Mouse (Mus musculus) urinary bladder, postnatal 36 days (tissue): ENCODE data around the gene Metap2.

Source experiments
- DNase-seq, 2 experiments: peaks; one replicate each; pipeline ENCODE4 v3.0.0; 2022; ENCODE audit warnings: low spot score in 2 of 2, mixed read lengths in 1 of 2

The Metap2 gene

GRCm38 (mm10) chr10:93911326-93911725 lies 14.4 kb upstream of the Metap2 start:
- DNase-seq = no peak

DNA sequence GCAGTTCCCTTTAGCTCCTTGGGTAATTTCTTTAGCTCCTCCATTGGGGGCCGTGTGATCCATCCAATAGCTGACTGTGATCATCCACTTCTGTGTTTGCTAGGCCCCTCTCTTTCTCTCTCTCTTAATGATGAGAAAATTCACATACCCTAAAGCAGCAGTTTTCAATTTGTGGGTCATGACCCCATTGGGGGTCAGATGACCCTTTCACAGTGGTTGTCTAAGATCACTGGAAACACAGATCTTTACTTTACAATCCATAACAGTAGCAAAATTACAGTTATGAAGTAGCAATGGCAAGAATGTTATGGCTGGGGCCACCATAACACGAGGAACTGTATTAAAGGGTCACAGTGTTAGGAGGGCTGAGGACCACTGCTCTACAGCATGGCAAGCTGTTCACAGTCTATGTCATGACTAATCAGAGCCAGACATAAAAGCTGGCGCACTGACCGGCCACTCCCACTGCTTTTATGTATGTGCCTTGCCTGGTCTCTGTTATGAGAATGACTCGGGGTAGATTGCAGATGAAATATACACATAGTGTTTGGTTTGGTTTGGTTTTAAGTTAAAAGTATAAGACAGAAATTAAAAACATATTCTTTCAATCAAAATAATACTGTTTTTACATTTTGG lies 13.0 kb upstream of the Metap2 start:
- DNase-seq = no peak

DNA sequence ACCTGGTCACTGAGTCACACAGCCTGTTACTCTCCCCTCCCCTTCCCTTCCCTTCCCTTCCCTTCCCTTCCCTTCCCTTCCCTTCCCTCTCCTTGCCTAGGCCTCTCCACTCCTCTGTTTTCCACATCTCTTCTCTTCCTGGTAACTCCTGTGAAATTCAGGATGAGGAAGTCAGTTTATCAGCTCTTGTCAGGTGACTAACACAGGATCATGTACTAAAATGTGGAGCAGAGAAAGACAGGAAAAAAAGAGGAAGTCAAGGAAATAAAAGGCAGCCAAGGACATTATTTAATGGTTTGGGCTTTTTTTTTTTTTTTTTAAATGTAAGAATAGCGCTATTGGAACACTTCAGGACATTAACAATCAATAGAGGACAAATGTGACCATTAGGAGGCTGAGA lies 12.1 kb upstream of the Metap2 start:
- no peak for DNase-seq

GRCm38 (mm10) chr10:93908540-93908939 lies 11.6 kb upstream of the Metap2 start:
- DNase-seq = no peak

GRCm38 (mm10) chr10:93907376-93907775 lies 10.5 kb upstream of the Metap2 start:
- no peak for DNase-seq

GRCm38 (mm10) chr10:93899907-93900306 lies 3.0 kb upstream of the Metap2 start:
- no peak for DNase-seq

- DNase-seq = no peak
These were observed 2.4 kb upstream of the Metap2 start for GRCm38 (mm10) chr10:93899303-93899702.

DNA sequence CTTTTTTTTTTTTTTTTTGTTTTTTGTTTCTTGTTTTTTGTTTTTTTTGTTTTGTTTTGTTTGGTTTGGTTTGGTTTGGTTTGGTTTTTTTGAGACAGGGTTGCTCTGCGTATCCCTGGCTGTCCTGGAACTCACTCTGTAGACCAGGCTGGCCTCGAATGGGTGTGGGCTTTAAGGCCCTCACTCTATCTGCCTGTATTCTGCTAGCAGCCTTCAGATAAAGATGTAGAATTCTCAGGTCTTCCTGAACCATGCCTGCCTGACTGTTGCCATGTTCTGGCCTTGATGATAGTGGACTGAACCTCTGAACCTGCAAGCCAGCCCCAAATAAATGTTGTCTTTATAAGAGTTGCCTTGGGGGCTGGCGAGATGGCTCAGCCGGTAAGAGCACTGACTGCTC lies 4.3 kb downstream of the Metap2 start:
- DNase-seq = no peak

DNA sequence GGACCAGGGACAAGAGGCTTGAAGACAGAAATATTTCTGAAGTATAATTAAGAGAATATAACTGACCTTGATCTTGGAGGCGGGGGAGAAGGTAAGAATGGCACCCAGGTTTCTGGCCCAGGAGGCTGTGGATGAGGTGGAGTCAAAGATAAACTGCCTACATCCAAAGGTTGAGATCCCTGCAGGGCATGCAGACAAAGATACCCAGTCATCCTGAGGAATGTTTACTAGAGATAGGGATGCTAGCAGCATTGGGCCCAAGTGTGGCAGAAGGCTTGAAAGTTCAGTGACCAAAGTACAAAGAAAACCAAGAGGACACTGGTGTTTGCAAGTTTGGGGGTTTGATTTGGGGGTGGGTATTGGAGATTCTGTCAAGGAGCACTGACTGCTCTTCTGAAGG lies 5.9 kb downstream of the Metap2 start:
- DNase-seq = no peak

DNA sequence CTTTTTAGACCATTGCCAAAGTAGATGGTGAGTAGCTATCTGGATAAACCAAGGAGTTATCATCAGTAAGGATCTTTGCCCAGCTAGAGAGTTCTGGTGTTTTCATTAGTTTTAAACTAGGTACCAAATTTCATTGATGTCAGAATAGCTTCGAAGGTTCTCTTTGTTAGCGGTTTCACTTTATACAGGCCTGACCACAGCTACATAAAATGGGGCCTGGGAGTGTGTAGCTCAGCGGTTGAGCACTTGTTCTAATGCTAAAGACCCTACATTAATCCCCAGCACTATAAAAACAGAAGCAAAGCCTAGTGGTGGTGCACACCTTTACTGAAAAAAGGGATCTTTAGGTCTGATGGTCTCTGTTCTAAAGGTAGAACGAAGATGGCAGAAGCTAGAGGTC lies 6.3 kb downstream of the Metap2 start:
- no peak for DNase-seq

- DNase-seq = peak; percentile 2 to 11
These were observed 6.9 kb downstream of the Metap2 start for GRCm38 (mm10) chr10:93889976-93890375.

- DNase-seq = peak; percentile 76 to 85
These were observed 7.3 kb downstream of the Metap2 start for GRCm38 (mm10) chr10:93889579-93889950.

DNA sequence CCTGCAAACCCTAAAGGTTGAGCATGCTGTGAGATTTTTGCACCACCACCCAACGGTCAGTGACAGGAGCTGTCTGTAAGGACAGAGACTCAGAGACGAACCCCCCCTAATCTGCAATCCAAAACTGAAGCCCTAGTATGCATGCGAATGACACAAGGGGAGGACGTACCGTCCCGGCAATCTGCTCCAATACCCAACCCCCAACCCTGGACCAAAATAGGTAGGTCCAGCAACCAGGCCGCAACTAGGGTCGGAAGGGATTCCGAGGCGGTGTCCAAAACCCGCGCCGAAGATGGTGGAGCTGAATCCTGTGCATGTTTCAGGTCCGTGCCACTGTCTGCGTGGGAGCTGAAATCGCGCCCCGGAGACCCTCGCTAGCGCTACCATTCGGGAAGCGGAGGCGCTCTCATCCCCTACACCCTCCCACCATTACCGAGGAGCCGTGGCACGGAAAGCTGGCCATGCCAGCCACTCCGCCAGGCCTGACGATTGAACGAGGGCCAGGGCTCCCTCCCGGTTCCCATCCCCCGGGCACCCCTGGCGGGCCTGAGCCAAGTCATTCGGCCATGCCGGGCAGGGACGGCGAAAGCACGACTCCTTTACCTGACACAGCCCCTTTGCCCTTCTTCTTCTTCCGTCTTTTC lies 7.8 kb downstream of the Metap2 start:
- no peak for DNase-seq

DNA sequence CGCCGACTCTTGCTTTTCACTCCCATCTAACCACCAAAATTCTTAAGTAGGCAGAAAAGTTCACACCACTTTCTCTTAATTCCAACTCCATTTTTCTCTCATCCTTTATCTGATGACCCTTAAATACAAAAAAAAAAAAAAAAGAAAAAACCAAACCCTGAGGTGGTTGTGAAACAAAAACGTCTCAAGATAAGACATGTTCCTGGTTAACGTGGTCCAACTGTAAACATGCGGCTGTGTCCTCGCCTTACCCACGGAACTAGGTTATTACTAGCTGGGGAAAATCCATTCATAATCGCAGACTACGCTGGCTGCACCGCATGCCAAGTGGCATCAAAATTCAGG lies 8.3 kb downstream of the Metap2 start:
- DNase-seq = no peak

- no peak for DNase-seq
These were observed 10.9 kb downstream of the Metap2 start for GRCm38 (mm10) chr10:93885839-93886477.

- no peak for DNase-seq
These were observed 14.0 kb downstream of the Metap2 start for GRCm38 (mm10) chr10:93882738-93883364.

GRCm38 (mm10) chr10:93881918-93882317 lies 15.0 kb downstream of the Metap2 start:
- DNase-seq = no peak

DNA sequence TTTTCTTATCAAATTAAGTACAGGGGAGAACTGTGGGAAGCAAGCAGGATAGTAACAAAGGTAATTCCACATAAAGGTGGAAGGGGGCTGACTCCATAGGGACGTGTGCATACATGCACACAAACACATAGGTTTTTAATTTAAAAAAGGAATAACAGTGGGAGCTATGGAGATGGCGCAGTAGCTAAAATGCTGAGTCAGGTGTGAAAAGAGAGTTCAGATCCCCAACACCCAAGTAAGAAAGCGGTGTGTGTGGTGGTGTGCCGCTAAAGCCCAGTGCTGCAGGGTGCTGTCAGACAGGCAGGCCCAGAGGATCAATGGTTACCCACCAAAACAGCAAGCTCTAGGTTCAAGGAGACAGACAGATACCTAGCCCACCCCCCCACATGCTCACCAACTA lies 18.2 kb downstream of the Metap2 start:
- no peak for DNase-seq

DNA sequence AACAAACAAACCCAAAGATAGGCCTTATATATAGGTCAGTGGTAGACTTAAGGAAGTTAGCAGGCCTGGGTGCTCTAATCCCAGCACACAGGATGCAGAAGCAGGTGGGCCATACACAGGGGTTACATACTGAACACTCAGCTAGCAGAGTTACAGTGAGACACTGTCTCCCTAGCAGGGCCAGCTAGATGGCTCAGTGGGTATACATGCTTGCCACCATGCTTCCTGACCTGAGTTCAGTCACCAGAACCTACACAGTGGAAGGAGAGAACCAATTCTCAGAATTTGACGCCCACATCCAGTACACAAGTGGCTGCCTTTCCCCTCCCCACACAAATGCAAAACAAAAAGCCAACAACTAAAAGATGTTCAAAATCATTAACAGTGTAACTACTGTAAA lies 20.1 kb downstream of the Metap2 start:
- no peak for DNase-seq

DNA sequence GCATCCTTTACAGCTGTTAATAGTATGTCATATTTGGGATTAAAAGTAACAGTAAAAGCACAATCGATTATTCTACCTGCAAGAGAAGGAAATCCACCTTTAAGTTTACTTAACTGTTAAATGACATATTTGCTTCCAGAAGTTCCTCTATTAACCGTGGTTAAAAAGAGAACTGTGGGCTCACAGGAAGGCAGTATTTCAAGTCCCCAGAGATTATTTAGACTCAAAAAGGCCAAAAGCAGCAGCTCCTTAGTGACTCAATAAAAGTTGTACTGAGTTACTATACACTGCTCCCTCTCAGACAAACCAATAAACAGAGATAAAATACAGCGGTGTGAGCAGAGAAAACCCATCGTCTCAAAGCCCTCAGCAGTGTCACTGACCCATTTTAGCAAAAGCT lies 28.0 kb downstream of the Metap2 start:
- no peak for DNase-seq

DNA sequence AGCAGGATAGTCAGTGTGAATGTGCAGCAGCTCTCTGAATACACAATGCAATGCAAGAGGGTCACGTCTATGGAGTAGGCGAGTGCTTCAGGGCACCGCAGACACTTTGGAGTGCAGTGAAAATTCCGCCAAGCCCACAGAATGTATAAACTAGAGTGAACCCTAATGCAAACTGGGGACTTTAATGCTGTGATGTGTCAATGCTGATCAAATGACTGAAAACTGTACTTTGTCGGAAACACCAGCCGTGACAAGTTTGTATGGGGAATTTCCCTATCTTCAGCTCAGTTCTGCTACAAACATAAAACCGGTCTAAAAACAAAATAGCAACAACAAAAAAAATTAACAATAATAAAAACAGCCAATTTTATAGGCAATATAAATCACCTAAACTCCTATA lies 28.5 kb downstream of the Metap2 start:
- no peak for DNase-seq

GRCm38 (mm10) chr10:93856095-93856494 lies 40.8 kb downstream of the Metap2 start:
- no peak for DNase-seq

- no peak for DNase-seq
These were observed 41.8 kb downstream of the Metap2 start for GRCm38 (mm10) chr10:93855126-93855525.
